Mouse (Mus musculus) lung, adult 2 months (tissue): ENCODE data around the gene Otub2. TPM values are rescaled to one million over a fixed set of nuclear protein-coding genes. Genes with fewer than 3 reads are reported as not detected.
"Not testable (repeated sequence)": the region's sequence is repeated elsewhere in the genome, so short reads cannot be mapped to it uniquely, and the experiment has no call there.

Experiments used
- DNase-seq: peaks from one replicate; pipeline ENCODE4 v3.0.0; 2022
- H3K4me1 ChIP-seq: fragments of 200-500 bp; 2 replicates; pipeline ENCODE4 v1.6.1; 2011; ENCODE audit warnings: low read length; ENCODE audit not compliant: control insufficient read depth, insufficient read depth
- H3K4me3 ChIP-seq: fragments of 200-500 bp; replicated peaks from 2 replicates; pipeline ENCODE3; 2011; ENCODE audit warnings: low read depth, mild to moderate bottlenecking, control low read depth, low read length; ENCODE audit errors: extremely low read depth
- CTCF ChIP-seq: fragments of 200-500 bp; IDR thresholded peaks from 2 replicates; pipeline ENCODE4 v1.5.1; 2011; ENCODE audit warnings: mild to moderate bottlenecking, low read length, control low read depth; ENCODE audit not compliant: insufficient read depth
- POLR2A ChIP-seq: fragments of 200-500 bp; IDR thresholded peaks from 2 replicates; pipeline ENCODE4 v1.6.1; 2011; ENCODE audit warnings: low read depth, mild to moderate bottlenecking, control low read depth, low read length, borderline replicate concordance; ENCODE audit errors: extremely low read depth
- WGBS: fragments of 180-500 bp; shearing (Covaris S2); methylation state at CpG from one replicate; pipeline ENCODE4 v1.1.7; 2018; 5-methylcytosine and 5-hydroxymethylcytosine counted together
- polyA plus RNA-seq: library from polyadenylated mRNA; depleted of rRNA; stranded (reverse); fragments of >200 nt; gene quantifications from 2 replicates; pipeline ENCODE4 v1.2.3, GENCODE M21; 2012; rRNA removed

The Otub2 gene
- polyA plus RNA-seq, 1 experiment = 10.4 TPM

DNA sequence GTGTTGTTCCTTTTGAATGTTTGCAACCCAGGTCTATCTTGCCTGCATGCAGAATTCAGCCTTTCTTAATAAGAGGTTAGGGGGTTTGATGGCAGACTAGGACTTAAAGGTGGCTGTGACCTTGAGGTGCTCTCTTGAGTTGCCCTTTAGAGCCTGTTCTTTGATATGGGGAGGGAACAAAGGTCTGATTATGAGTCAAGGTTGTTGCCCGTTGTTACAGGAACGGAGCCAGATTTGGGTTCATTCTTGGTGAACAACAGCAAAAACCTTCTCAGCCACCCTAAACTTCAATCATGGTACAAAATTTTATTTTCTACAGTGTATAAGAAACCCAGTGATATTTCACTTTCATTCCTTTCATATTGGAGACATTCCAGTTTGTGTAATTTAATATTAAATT lies 44.9 kb downstream of the Otub2 start:
- no peak for TF ChIP-seq POLR2A
- TF ChIP-seq CTCF = no peak
- no peak for DNase-seq
- H3K4me1 ChIP-seq = peaks cover 12% of the 10 kb centered on the region
- WGBS = 70% methylated on average over 2 of the region's 2 CpGs
- no peak overlapping the region for H3K4me3 ChIP-seq

DNA sequence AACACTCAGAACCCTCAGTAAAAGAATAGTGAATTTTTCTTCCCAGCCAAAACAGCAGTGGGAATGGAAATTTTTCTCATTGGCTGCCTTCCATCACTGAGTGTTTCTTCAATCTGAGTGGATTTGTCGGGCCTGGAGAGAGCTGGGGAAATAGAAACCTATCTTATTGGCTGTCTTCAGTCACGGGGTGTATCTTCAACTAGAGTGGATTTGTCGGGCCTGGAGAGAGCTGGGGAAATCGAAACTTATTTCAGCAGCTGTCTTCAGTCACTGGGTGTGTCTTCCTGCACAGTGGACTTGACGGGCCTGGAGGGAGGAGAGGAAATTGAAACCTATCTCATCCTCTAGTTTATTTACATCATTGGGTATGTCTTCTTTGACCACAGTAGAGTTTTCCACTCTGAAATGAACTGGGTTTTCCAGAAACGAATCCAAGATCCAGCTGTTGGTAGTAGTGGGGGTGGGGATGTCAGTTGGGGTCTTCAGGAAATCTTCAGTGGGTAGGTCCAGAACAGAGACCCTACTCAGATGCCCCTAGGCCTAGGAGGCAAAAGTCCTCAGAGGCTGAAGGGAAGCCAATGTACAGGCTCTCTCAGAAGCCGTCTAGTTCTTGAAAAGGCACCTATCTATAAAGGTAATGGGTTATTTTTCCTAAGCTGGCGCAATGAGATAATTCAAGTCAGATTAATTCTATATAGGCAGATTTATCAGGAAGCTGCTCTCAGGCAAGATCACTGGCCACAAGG lies 45.7 kb downstream of the Otub2 start, which contains the start of gene Ifi27:
Ifi27 (plus strand) TSS at position 226 of the 746 bp plus-strand sequence.
- DNase-seq = peak; percentile 65
- WGBS = 23% methylated on average over 8 of the region's 8 CpGs
- no peak for TF ChIP-seq CTCF
- peak; percentile 76; the same call in 1 of the 2 replicates for TF ChIP-seq POLR2A
- H3K4me3 ChIP-seq = peak within 1 kb of the TSS; percentile 75
- H3K4me1 ChIP-seq = peaks cover 12% of the 10 kb centered on the region

DNA sequence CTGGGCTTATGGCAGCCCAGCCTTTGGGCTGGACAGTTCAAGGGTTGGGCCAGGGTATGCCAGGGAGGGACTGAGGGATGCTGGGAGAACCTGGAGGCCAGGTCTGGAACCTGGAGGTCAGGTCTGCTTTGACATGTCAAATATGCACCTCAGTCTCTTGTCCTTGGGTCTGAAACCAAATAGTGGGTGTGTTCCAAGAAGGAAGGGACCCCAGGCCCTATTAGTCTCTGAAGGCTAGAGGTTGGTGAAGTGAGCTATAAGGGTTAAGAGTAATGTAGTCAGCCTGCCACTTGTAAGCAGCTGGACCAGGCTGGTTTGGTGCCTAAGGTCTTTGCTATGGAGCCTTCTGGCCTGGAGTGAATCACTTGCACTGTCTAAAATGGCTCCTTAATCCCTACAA lies 46.4 kb downstream of the Otub2 start:
- Histone ChIP-seq H3K4me3 (peak overlapping the region; percentile 46), H3K4me1 (peaks cover 12% of the 10 kb centered on the region)
- DNase-seq = no peak
- no peak for TF ChIP-seq POLR2A
- TF ChIP-seq CTCF = no peak

DNA sequence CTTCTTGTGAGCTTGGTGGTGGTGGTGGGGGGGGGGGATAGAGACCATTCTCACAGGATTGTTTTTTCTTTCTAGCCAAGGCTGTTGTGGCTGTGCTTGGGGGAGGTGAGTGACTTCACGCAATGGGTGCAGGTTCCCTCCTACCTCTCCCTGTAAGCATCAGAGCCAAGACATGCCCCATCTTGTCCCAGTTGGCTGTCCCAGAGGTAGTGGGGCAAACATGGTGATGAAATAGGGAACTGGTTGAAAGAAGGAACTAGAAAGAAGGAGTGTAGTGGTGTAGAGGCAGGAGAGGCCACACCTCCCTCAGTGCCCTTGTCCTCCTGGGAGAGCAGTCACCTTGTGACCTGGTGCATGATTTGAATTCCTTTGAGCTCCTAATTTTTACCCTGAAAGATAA lies 49.1 kb downstream of the Otub2 start:
- TF ChIP-seq CTCF = no peak
- TF ChIP-seq POLR2A = 0 out of 2 replicates have a peak, but pooled peaks have one; percentile 7
- 100% methylated on average over 1 of the region's 1 CpGs for WGBS
- peaks cover 12% of the 10 kb centered on the region for H3K4me1 ChIP-seq
- DNase-seq = no peak
- no peak overlapping the region for H3K4me3 ChIP-seq

DNA sequence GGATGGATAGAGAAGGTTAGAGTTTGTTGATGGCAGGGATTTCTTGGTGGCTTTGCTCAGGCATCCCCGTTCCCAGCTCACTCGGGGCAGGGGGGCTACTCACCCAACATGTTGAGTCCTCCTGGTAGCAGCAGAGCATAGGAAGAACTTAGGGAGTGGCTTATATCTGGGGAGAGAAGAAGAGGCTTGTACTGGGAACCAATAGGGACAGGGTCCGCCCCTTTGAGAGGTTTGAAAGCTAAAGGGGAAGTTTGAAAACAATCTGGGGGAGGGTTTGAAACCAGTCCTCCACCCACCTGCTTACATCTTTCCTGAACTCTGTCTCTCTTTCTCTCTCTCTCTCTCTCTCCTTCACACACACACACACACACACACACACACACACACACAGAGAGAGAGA lies 55.0 kb downstream of the Otub2 start, which contains the start of gene Ifi27l2a:
Ifi27l2a (minus strand) TSS at position 157 of the 400 bp plus-strand sequence.
- no peaks in the 10 kb centered on the region for H3K4me1 ChIP-seq
- TF ChIP-seq CTCF (no peak), POLR2A (peak; percentile 43; the same call in 1 of the 2 replicates)
- 56% methylated on average over 3 of the region's 3 CpGs for WGBS
- H3K4me3 ChIP-seq = peak within 1 kb of the TSS; percentile 54
- DNase-seq = no peak

DNA sequence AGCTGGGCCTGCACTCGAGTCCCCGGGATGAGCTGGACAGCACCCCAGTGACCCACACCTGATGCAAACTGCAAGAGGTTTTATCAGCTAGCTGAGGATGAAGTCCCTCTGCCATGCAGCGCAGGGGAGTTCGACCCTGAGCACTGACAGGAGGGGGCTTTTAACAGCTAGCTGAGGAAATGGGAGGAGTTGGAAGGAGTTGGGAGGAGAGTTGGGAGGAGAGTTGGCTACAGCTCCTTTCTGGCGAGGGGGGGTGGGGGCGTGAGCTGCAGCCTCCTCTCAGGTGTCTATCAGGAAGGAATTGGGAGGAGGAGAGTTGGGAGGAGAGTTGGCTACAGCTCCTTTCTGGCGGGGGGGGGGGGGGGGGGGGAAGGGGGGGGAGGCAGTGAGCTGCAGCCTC lies 55.8 kb downstream of the Otub2 start:
- 37% methylated on average over 6 of the region's 7 CpGs for WGBS
- DNase-seq, H3K4me1 ChIP-seq, H3K4me3 ChIP-seq: not testable (repeated sequence)

DNA sequence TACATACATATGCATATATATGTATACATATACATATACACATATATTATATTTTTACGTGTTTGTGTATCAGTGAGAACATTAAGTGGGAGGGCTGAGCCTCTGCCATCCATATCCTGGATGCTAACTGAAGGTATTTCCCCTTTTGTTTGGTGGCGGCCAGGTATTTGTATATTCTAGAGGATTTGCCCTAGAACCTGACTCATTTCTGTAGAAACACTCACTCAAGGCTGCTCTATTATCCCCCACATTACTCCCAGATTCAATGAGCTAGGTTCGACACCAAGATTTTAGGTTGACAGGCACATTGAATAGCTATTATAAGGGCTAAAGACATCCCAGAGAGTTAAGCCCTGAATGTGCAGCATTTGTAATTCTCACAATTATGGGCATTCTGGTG lies 56.6 kb downstream of the Otub2 start:
- DNase-seq = no peak
- WGBS = 83% methylated on average over 3 of the region's 3 CpGs
- no peak overlapping the region for H3K4me3 ChIP-seq
- no peaks in the 10 kb centered on the region for H3K4me1 ChIP-seq
- TF ChIP-seq CTCF (no peak), POLR2A (no peak)

DNA sequence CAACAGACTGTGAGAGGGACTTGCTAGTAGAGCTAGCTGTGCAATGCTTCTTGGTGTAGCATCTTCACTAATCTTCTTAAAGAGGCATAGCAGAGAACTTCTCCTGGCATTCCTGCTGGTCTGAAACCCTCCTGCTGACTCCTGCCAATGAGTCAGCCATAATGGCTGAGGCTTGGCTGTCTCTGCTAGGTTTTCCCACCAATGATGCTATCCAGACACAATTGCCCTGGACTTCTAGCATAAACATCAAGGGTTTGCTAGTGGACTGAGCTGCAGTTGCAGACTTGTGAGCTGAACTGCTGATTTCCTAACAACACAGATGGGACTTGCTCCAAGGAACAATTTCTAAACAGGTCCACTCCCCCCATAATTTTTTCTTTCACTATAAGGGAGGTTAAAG lies 64.9 kb downstream of the Otub2 start:
- Histone ChIP-seq H3K4me1 (no peaks in the 10 kb centered on the region), H3K4me3 (no peak overlapping the region)
- no peak for TF ChIP-seq POLR2A
- TF ChIP-seq CTCF = no peak
- no peak for DNase-seq

Other genes with a start within 250 kb of the Otub2 start
- gene Prima1, start 146.5 kb upstream of the Otub2 start, polyA plus RNA-seq = 0.70 and 1.0 TPM in 2 replicates
- 0.47 and 1.00 TPM in 2 replicates for gene Fam181a, start 77.7 kb upstream of the Otub2 start, polyA plus RNA-seq
- 24.4 and 35.1 TPM in 2 replicates for gene Asb2, start 32.7 kb upstream of the Otub2 start, polyA plus RNA-seq
- 0.96 and 1.2 TPM in 2 replicates for gene 9330161L09Rik, start 19.1 kb downstream of the Otub2 start, polyA plus RNA-seq
- 33.4 and 35.6 TPM in 2 replicates for gene Ddx24, start 37.1 kb downstream of the Otub2 start, polyA plus RNA-seq
- 339 and 380 TPM in 2 replicates for gene Ifi27, start 45.5 kb downstream of the Otub2 start, polyA plus RNA-seq
- gene Ifi27l2a, start 55.0 kb downstream of the Otub2 start, polyA plus RNA-seq = 319 and 789 TPM in 2 replicates
- gene Ifi27l2b, start 68.5 kb downstream of the Otub2 start, polyA plus RNA-seq = 0.11 and 0.34 TPM in 2 replicates
- 3.1 and 4.3 TPM in 2 replicates for gene Ppp4r4, start 143.6 kb downstream of the Otub2 start, polyA plus RNA-seq
- 0.10 and 0.22 TPM in 2 replicates for gene Serpina10, start 242.8 kb downstream of the Otub2 start, polyA plus RNA-seq